Mouse (Mus musculus) midbrain, embryonic 16.5 days (tissue): ENCODE results near the gene Git1. TPM values are rescaled to one million over a fixed set of nuclear protein-coding genes. Genes with fewer than 3 reads are reported as not detected.

ENCODE experiments used
- ATAC-seq: fragments of 200-750 bp; cut with Nextera tagmentation; 2 replicates; pipeline ENCODE4 v1.8.0; 2017; ENCODE audit warnings: moderate TSS enrichment
- H3K27ac ChIP-seq: fragments of 300-500 bp; sonication (generic); 2 replicates; pipeline ENCODE4 v1.5.1; 2014; ENCODE audit warnings: mild to moderate bottlenecking, low read length, mixed read lengths
- H3K27me3 ChIP-seq: fragments of 300-500 bp; sonication (generic); 2 replicates; pipeline ENCODE4 v1.6.1; 2014; ENCODE audit warnings: low read depth, low read length, mixed read lengths; ENCODE audit not compliant: control insufficient read depth, insufficient read depth
- H3K36me3 ChIP-seq: fragments of 300-500 bp; sonication (generic); 2 replicates; pipeline ENCODE4 v1.6.1; 2014; ENCODE audit warnings: mild to moderate bottlenecking, low read length, moderate library complexity, mixed read lengths; ENCODE audit not compliant: control insufficient read depth, insufficient read depth
- H3K4me1 ChIP-seq: fragments of 300-500 bp; sonication (generic); 2 replicates; pipeline ENCODE4 v1.6.1; 2014; ENCODE audit warnings: mild to moderate bottlenecking, low read length, mixed read lengths; ENCODE audit not compliant: control insufficient read depth, insufficient read depth
- H3K4me2 ChIP-seq: fragments of 300-500 bp; sonication (generic); 2 replicates; pipeline ENCODE4 v1.6.1; 2014; ENCODE audit warnings: mild to moderate bottlenecking, low read length, mixed read lengths
- H3K4me3 ChIP-seq: fragments of 300-500 bp; sonication (generic); 2 replicates; pipeline ENCODE4 v1.5.1; 2014; ENCODE audit warnings: low read depth, mild to moderate bottlenecking, low read length, moderate library complexity, mixed read lengths
- H3K9ac ChIP-seq: fragments of 300-500 bp; sonication (generic); 2 replicates; pipeline ENCODE4 v1.6.1; 2014; ENCODE audit warnings: low read depth, low read length, mixed read lengths
- H3K9me3 ChIP-seq: fragments of 300-500 bp; sonication (generic); replicated peaks from 2 replicates; pipeline ENCODE4 v1.6.1; 2014; ENCODE audit warnings: mild to moderate bottlenecking, low read length, mixed read lengths; ENCODE audit not compliant: control insufficient read depth, poor library complexity, severe bottlenecking
- WGBS: fragments of 180-500 bp; shearing (Covaris S2); extraction: QIAGEN DNeasy Blood & Tissue Kit; methylation state at CpG from one replicate; pipeline ENCODE4 v1.1.7; 2014; 5-methylcytosine and 5-hydroxymethylcytosine counted together
- polyA plus RNA-seq: library from polyadenylated mRNA; unstranded; fragments of >200 nt; fragmentation: Nextera tagmentation; extraction: Ambion mirVana; gene quantifications from 2 replicates; pipeline ENCODE4 v1.2.1, GENCODE M21; 2015

Gene Git1
- polyA plus RNA-seq, 1 experiment from 2014 or later, result 15.9 TPM

DNA sequence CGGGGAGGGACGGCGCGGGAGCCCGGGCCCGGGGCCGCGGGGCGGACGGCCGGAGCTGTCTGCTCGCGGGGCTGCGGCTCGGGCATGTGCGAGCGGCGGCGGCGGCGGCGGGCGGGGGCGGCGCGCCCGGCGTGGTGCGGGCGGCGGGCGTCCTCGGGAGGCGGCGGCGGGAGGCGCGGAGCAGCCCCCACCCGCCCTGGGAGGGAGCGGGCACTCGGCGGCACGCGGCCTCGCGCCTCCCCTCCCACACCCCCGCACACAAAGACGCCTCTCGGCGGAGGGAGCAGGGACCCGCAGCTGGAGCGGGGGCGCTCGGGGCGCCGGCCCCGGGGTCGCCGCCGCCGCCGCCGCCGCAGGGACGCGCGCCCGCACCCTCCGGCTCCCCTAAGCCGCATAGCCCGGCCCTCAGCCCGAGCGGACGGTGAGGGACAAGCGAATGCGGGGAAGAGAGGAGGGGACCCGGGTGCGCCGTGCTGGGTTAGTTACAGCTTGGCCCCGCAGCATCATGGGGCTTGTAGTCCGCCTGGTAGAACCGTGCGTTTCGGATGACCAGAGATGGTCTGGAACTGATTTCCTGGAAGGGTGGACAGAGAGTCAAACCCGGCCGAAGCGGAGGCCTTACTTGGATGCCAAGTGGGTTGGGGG lies 3.6 kb upstream of the Git1 start, which contains the start of gene Ankrd13b:
Gene Ankrd13b (minus strand): TSS at position 88 of the 645 bp plus-strand sequence.
- ATAC-seq, result peak; percentile 64
- H3K4me1 ChIP-seq, result peaks cover 69% of the 10 kb centered on the region
- peak within 1 kb of the TSS; percentile 91 for H3K9ac ChIP-seq
- H3K4me2 ChIP-seq, result peak within 1 kb of the TSS; percentile 94
- no peaks in the 10 kb centered on the region for H3K9me3 ChIP-seq
- H3K4me3 ChIP-seq, result peak within 1 kb of the TSS; percentile 91
- H3K36me3 ChIP-seq, result no peaks in the 10 kb centered on the region
- no peaks in the 10 kb centered on the region for H3K27me3 ChIP-seq
- under 1% methylated on average over 47 of the region's 87 CpGs for WGBS
- H3K27ac ChIP-seq, result peak within 1 kb of the TSS; percentile 92

DNA sequence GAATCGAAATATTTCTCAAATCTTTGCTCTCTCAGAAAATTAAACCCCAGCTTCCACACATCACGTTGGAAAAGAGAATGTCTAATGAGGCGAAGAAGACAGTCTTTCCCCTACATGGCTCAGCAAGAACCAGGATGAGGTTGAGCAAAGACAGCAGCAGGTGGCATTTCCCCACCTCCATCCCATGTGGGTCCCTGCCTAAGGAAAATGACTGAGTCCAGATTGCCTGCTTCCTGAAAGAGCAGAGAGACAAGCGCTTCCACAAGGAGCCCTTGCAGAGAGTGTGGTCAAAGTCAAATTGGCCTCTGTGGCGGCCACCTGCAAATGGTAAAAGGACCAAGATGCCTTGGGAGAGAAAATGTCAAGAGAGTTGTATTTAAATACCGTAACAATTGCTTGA lies 2.9 kb upstream of the Git1 start:
- Histone ChIP-seq H3K4me3 (peak overlapping the region; percentile 91), H3K27ac (peak overlapping the region; percentile 92), H3K4me1 (peaks cover 71% of the 10 kb centered on the region), H3K4me2 (peak overlapping the region; percentile 94), H3K9me3 (no peaks in the 10 kb centered on the region), H3K36me3 (no peaks in the 10 kb centered on the region), H3K27me3 (no peaks in the 10 kb centered on the region), H3K9ac (peak overlapping the region; percentile 91)
- 69% methylated on average over 6 of the region's 6 CpGs for WGBS
- ATAC-seq, result no peak

DNA sequence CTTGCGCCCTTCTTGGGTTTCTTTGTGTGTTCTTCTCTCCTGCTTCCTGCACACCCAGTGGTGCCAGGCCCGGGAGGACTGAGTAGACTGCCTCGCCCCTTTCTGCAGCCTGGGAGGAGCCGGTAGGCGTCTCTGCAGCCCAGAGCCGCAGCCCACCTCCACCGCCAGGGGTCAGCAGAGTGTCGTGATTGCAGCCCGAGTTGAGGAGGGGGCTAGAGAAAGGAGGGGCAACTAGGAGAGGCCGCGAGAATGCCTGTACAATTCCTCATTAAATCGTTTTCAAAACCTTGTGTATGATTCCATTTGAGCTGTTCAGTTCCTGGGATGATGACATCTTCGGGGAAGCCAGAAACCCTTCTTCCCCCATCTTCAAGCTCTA lies 2.2 kb upstream of the Git1 start:
- ATAC-seq, result peak; percentile 69
- H3K36me3 ChIP-seq, result no peaks in the 10 kb centered on the region
- peak overlapping the region; percentile 68 for H3K4me3 ChIP-seq
- H3K4me2 ChIP-seq, result peak overlapping the region; percentile 94
- 0% methylated on average over 13 of the region's 13 CpGs for WGBS
- H3K27me3 ChIP-seq, result no peaks in the 10 kb centered on the region
- no peaks in the 10 kb centered on the region for H3K9me3 ChIP-seq
- peak overlapping the region; percentile 96 for H3K9ac ChIP-seq
- H3K4me1 ChIP-seq, result peaks cover 65% of the 10 kb centered on the region
- H3K27ac ChIP-seq, result peak overlapping the region; percentile 92

DNA sequence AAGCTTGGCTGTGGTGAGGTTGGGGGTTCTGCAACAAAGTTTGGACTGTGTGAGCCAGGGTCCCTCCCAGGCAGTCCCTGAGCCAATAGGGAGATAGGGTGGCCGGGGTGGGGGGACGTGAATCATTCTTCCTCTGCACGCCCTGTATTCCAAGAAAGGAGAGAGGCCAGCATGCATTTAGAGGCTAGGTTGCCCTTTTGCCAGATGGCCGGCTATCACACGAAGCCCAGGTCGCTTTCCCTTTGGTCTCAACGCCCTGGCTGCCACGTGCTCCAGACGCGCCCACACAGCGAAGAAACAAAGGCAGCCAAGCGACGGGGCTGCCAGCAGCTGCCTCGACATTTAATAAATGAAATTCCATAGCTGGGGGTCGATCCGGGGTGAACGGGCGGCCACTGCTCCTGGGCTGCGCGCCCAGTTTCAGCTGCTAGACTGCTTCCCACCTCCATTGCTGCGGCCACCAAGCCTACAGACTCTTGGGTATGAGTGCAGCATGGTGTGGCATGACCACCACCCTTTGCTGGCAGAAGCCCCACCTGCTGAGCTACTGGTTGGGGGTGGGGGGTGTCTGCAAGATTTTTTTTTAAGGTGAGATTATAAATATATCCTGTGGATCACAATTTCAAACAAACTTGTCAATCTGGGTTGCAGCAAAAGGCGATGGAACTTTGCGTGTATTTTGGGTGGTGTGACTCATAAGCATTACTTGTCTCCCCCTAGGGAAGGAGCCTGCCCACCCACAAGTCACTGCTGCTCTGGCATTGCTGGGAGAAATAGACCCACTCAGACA lies 1.7 kb upstream of the Git1 start:
- H3K9ac ChIP-seq, result peak overlapping the region; percentile 96
- peak overlapping the region; percentile 68 for H3K4me3 ChIP-seq
- H3K4me1 ChIP-seq, result peaks cover 59% of the 10 kb centered on the region
- H3K36me3 ChIP-seq, result no peaks in the 10 kb centered on the region
- H3K9me3 ChIP-seq, result no peaks in the 10 kb centered on the region
- H3K4me2 ChIP-seq, result peak overlapping the region; percentile 94
- under 1% methylated on average over 23 of the region's 23 CpGs for whole genome bisulfite sequencing
- no peaks in the 10 kb centered on the region for H3K27me3 ChIP-seq
- H3K27ac ChIP-seq, result peak overlapping the region; percentile 92
- peak; percentile 37 for ATAC-seq

GRCm38 (mm10) chr11:77492311-77492871 lies 971 bp upstream of the Git1 start:
- H3K27ac ChIP-seq, result peak overlapping the region; percentile 92
- H3K9me3 ChIP-seq, result no peaks in the 10 kb centered on the region
- peaks cover 55% of the 10 kb centered on the region for H3K4me1 ChIP-seq
- peak overlapping the region; percentile 96 for H3K9ac ChIP-seq
- WGBS, result under 1% methylated on average over 18 of the region's 18 CpGs
- H3K36me3 ChIP-seq, result no peaks in the 10 kb centered on the region
- peak overlapping the region; percentile 94 for H3K4me2 ChIP-seq
- H3K27me3 ChIP-seq, result no peaks in the 10 kb centered on the region
- ATAC-seq, result no peak
- H3K4me3 ChIP-seq, result peak overlapping the region; percentile 68

DNA sequence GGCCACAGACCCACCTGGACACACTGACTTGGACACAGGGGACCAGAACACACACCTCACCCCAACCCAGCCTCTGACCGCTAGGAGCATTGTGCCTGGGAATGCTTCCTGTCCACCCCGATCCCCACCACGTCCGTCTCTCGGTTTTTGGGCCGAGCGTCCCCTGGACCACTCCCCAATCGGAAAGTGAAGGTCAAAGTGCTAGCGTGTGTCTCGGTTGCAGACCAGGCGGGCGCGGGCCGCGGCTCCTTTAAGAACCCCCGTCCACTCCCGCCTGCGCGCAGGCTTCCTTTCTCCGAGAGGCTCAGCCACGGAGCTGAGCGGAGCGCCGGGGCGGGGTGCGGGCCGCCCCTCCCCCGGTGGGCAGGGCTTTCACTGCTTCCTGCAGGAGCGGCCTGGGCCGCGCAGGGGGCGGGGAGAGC lies 440 bp upstream of the Git1 start:
- peak overlapping the region; percentile 96 for H3K9ac ChIP-seq
- peaks cover 53% of the 10 kb centered on the region for H3K4me1 ChIP-seq
- H3K9me3 ChIP-seq, result no peaks in the 10 kb centered on the region
- WGBS, result under 1% methylated on average over 21 of the region's 32 CpGs
- H3K27ac ChIP-seq, result peak overlapping the region; percentile 92
- peak; percentile 71 for ATAC-seq
- H3K27me3 ChIP-seq, result no peaks in the 10 kb centered on the region
- peak overlapping the region; percentile 94 for H3K4me2 ChIP-seq
- peak overlapping the region; percentile 68 for H3K4me3 ChIP-seq
- no peaks in the 10 kb centered on the region for H3K36me3 ChIP-seq

GRCm38 (mm10) chr11:77494344-77494676 lies 948 bp downstream of the Git1 start:
- WGBS, result 28% methylated on average over 4 of the region's 4 CpGs
- ATAC-seq, result no peak
- peaks cover 46% of the 10 kb centered on the region for H3K4me1 ChIP-seq
- H3K9me3 ChIP-seq, result no peaks in the 10 kb centered on the region
- peak overlapping the region; percentile 92 for H3K27ac ChIP-seq
- H3K4me3 ChIP-seq, result peak overlapping the region; percentile 68
- no peaks in the 10 kb centered on the region for H3K27me3 ChIP-seq
- H3K4me2 ChIP-seq, result peak overlapping the region; percentile 90
- H3K9ac ChIP-seq, result peak overlapping the region; percentile 96
- H3K36me3 ChIP-seq, result no peaks in the 10 kb centered on the region

DNA sequence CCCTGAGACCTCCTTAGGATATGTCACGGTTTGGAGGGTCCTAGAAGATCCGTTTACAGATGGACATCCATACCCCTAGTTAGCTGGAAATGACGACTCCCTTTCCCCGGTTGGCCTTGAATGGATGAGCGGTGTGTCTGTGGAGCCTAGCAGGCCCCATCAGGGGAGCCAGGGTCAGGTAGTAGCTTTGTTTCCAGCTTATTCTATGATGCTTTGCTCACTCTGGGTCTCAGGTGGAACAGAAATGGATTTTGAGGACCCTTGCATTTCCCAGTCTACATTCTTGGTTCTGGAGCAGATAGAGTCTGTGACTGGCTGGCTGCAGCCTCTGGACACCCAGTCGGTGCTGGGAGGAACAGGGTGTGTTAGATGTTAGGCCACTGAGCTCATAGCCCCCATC lies 1.4 kb downstream of the Git1 start:
- no peak for ATAC-seq
- H3K4me1 ChIP-seq, result peaks cover 46% of the 10 kb centered on the region
- H3K27ac ChIP-seq, result no peak overlapping the region; the same call in 1 of the 2 replicates
- peak overlapping the region; percentile 96 for H3K9ac ChIP-seq
- peak overlapping the region; percentile 68 for H3K4me3 ChIP-seq
- WGBS, result 77% methylated on average over 6 of the region's 6 CpGs
- H3K27me3 ChIP-seq, result no peaks in the 10 kb centered on the region
- peak overlapping the region; percentile 90 for H3K4me2 ChIP-seq
- H3K36me3 ChIP-seq, result no peaks in the 10 kb centered on the region
- H3K9me3 ChIP-seq, result no peaks in the 10 kb centered on the region

DNA sequence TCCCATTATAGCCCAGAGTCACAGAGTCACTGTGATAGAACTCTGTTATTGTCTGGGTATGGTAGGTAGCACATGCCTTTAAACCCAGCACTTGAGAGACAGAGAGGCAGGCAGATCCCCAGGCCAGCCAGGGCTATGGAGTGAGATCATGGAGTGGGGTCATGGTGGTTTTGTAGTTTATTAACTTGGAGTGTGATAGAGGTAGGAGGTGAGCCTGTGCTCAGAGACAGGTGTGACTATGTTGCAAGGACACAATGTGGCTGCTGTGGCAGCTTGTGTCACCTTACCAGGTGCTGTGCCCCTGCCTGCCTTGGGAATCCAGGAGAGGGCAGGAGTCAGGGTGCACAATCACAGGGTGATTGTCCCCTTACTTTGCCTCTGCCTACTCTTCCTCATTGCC lies 2.1 kb downstream of the Git1 start:
- Histone ChIP-seq H3K9me3 (no peaks in the 10 kb centered on the region), H3K36me3 (0 out of 2 replicates have a peak, but pooled peaks cover 4% of the 10 kb centered on the region), H3K4me1 (peaks cover 41% of the 10 kb centered on the region), H3K4me2 (no peak overlapping the region; the same call in 1 of the 2 replicates), H3K4me3 (no peak overlapping the region), H3K27ac (no peak overlapping the region), H3K9ac (no peak overlapping the region), H3K27me3 (no peaks in the 10 kb centered on the region)
- no peak for ATAC-seq
